Mouse (Mus musculus): ENCODE measurements around the gene Fkbp11. TPM values are rescaled to one million over a fixed set of nuclear protein-coding genes. Genes with fewer than 3 reads are reported as not detected.

The Fkbp11 gene
- polyA plus RNA-seq, 1 experiment from 2014 or later: 8.5 TPM

DNA sequence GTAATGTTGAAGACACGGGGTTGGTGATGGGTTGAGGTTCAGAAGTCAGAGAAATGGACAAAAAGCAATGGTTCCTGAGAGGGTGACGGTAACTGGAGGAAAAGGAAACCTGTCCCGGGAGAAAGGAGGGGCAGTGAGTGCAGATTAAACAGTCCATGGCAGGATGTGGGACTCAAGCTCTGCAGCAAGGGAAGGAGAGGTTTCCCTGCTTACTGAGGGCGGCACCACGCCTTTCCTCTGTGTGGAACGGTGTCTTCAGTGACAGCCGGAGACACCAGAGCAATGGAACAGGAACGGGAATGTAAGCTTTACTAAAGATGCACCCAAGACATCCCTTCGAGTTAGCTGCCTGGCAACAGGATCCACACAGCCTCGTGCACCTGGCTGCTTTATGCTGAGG is 8.5 kb upstream of the Fkbp11 start:
- Histone ChIP-seq H3K4me1 (peaks cover 5% of the 10 kb centered on the region; the same call in 1 of the 2 replicates), H3K4me3 (replicated peaks) (no peak overlapping the region), H3K9me3 (no peaks in the 10 kb centered on the region), H3K27me3 (no peaks in the 10 kb centered on the region), H3K9ac (no peak overlapping the region), H3K4me2 (no peak overlapping the region), H3K27ac (no peak overlapping the region), H3K36me3 (replicated peaks) (peaks cover 66% of the 10 kb centered on the region)
- WGBS: 90% methylated on average over 10 of the region's 10 CpGs
- ATAC-seq (ENCODE audit: low FRiP score): no peak

DNA sequence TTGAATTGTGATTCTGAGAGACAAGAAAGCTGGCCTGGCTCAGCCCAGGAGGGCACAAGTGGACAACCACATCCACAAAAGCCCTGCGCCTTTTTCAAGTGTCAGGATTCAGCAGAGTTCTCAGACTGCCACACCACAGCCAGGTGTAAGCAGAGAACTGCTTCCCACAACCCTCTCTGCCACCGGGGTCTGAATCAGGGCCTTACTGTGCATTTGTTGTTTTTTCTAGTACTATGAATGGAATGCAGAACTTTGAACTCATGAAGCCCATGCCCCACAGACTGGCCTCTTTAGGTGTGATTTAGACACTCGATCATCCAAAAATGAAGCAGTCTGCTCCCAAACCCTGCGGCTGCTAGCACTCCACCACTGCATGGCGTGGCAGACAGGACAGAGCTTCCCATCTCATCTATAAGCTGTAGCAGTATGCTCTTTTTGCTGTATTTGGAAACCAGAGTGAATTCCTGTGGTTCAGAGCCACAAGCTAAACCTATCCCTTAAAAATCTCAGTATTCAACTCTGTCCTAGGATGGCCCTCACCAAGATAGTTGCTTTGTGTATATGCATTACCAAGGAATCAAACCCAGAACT is 6.1 kb upstream of the Fkbp11 start:
- H3K4me2 ChIP-seq: no peak overlapping the region
- peaks cover 6% of the 10 kb centered on the region for H3K27me3 ChIP-seq
- 94% methylated on average over 5 of the region's 5 CpGs for WGBS
- peaks cover 5% of the 10 kb centered on the region; the same call in 1 of the 2 replicates for H3K4me1 ChIP-seq
- H3K36me3 ChIP-seq (replicated peaks): peaks cover 41% of the 10 kb centered on the region
- no peaks in the 10 kb centered on the region for H3K9me3 ChIP-seq
- no peak overlapping the region for H3K27ac ChIP-seq
- H3K4me3 ChIP-seq (replicated peaks): no peak overlapping the region
- ATAC-seq (ENCODE audit: low FRiP score): no peak
- no peak overlapping the region for H3K9ac ChIP-seq

- Histone ChIP-seq H3K4me1 (peaks cover 6% of the 10 kb centered on the region; the same call in 1 of the 2 replicates), H3K27ac (no peak overlapping the region), H3K4me3 (replicated peaks) (no peak overlapping the region), H3K9me3 (no peaks in the 10 kb centered on the region), H3K4me2 (no peak overlapping the region), H3K9ac (no peak overlapping the region), H3K27me3 (peaks cover 13% of the 10 kb centered on the region), H3K36me3 (replicated peaks) (peaks cover 34% of the 10 kb centered on the region)
- 81% methylated on average over 6 of the region's 6 CpGs for WGBS
- no peak for ATAC-seq (ENCODE audit: low FRiP score)
Measured at GRCm38 (mm10) chr15:98733370-98733769, 5.4 kb upstream of the Fkbp11 start.

GRCm38 (mm10) chr15:98732006-98732531 is 4.1 kb upstream of the Fkbp11 start:
- WGBS: 72% methylated on average over 8 of the region's 8 CpGs
- no peak overlapping the region for H3K4me2 ChIP-seq
- peaks cover 19% of the 10 kb centered on the region for H3K4me1 ChIP-seq
- ATAC-seq (ENCODE audit: low FRiP score): no peak
- no peak overlapping the region for H3K4me3 ChIP-seq (replicated peaks)
- peaks cover 15% of the 10 kb centered on the region for H3K27me3 ChIP-seq
- no peak overlapping the region for H3K9ac ChIP-seq
- no peak overlapping the region for H3K27ac ChIP-seq
- no peaks in the 10 kb centered on the region for H3K9me3 ChIP-seq
- H3K36me3 ChIP-seq (replicated peaks): peaks cover 22% of the 10 kb centered on the region

- no peak overlapping the region for H3K27ac ChIP-seq
Measured at GRCm38 (mm10) chr15:98730790-98731189, 2.8 kb upstream of the Fkbp11 start.

DNA sequence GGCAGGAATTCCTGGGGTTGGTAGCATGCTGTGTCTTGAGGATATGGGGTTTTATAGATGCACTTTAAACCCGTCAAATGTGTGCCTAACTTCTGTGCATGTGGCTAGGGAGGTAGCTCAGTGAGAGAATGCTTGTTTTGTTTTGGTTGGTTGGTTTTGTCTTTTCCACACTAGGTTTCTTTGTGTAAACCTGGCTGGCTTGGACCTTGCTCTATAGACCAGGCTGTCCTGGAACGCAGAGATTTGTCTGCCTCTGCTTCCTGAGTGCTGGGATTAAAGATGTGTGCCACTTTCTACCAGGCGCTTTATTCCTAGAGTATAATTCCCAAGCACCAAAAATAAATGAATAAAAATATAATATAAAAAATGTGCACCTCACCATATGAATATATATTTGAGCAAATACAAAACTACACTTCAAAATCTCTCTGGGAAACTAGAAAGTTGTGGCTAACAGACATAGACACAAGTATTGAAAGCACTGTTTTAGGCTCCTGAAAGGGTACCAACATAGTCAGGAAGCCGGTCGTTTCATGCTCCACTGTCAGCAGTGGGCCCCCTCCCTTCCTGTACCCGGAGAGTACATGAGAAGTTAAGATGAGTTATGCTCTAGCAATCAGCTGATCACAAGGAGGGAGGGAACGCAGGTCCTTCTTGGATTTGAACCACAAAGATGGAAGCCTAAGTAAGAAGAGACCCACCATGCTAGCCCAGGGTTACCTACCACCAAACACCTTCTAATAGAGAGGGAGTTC is 2.0 kb upstream of the Fkbp11 start:
- H3K9ac ChIP-seq: no peak overlapping the region
- no peak overlapping the region for H3K4me2 ChIP-seq
- no peak overlapping the region for H3K27ac ChIP-seq
- WGBS: 78% methylated on average over 7 of the region's 7 CpGs
- H3K9me3 ChIP-seq: no peaks in the 10 kb centered on the region
- H3K4me1 ChIP-seq: peaks cover 25% of the 10 kb centered on the region
- H3K4me3 ChIP-seq (replicated peaks): no peak overlapping the region
- H3K27me3 ChIP-seq: peaks cover 34% of the 10 kb centered on the region
- no peak for ATAC-seq (ENCODE audit: low FRiP score)
- H3K36me3 ChIP-seq (replicated peaks): peaks cover 2% of the 10 kb centered on the region; the same call in 1 of the 2 replicates

More at GRCm38 (mm10) chr15:98730790-98731189, 2.8 kb upstream of the Fkbp11 start:
- Histone ChIP-seq H3K27me3 (peaks cover 27% of the 10 kb centered on the region), H3K9ac (no peak overlapping the region), H3K9me3 (no peaks in the 10 kb centered on the region), H3K4me1 (peaks cover 25% of the 10 kb centered on the region), H3K4me2 (no peak overlapping the region), H3K36me3 (replicated peaks) (peaks cover 10% of the 10 kb centered on the region), H3K4me3 (replicated peaks) (no peak overlapping the region)
- WGBS: 88% methylated on average over 6 of the region's 6 CpGs
- no peak for ATAC-seq (ENCODE audit: low FRiP score)

GRCm38 (mm10) chr15:98728366-98728765 is 368 bp upstream of the Fkbp11 start:
- 40% methylated on average over 9 of the region's 9 CpGs for WGBS
- no peak overlapping the region for H3K27ac ChIP-seq
- H3K36me3 ChIP-seq (replicated peaks): no peaks in the 10 kb centered on the region
- no peak for ATAC-seq (ENCODE audit: low FRiP score)
- H3K4me3 ChIP-seq (replicated peaks): peak overlapping the region; percentile 43; the same call in 1 of the 2 replicates
- H3K9ac ChIP-seq: no peak overlapping the region
- no peaks in the 10 kb centered on the region for H3K9me3 ChIP-seq
- H3K27me3 ChIP-seq: peaks cover 50% of the 10 kb centered on the region
- H3K4me2 ChIP-seq: peak overlapping the region; percentile 84
- peaks cover 33% of the 10 kb centered on the region for H3K4me1 ChIP-seq

- 48% methylated on average over 7 of the region's 7 CpGs for WGBS
- H3K4me3 ChIP-seq (replicated peaks): peak overlapping the region; percentile 43; the same call in 1 of the 2 replicates
- ATAC-seq (ENCODE audit: low FRiP score): no peak
- peaks cover 47% of the 10 kb centered on the region for H3K4me1 ChIP-seq
- H3K9me3 ChIP-seq: no peaks in the 10 kb centered on the region
- no peaks in the 10 kb centered on the region for H3K36me3 ChIP-seq (replicated peaks)
- H3K27me3 ChIP-seq: peaks cover 60% of the 10 kb centered on the region
- no peak overlapping the region for H3K27ac ChIP-seq
- H3K9ac ChIP-seq: no peak overlapping the region
- peak overlapping the region; percentile 84 for H3K4me2 ChIP-seq
Measured at GRCm38 (mm10) chr15:98726746-98727145, 1.3 kb downstream of the Fkbp11 start.

GRCm38 (mm10) chr15:98726079-98726478 is 1.9 kb downstream of the Fkbp11 start:
- H3K27me3 ChIP-seq: peaks cover 66% of the 10 kb centered on the region
- 79% methylated on average over 4 of the region's 4 CpGs for WGBS
- H3K9me3 ChIP-seq: no peaks in the 10 kb centered on the region
- no peaks in the 10 kb centered on the region for H3K36me3 ChIP-seq (replicated peaks)
- no peak overlapping the region for H3K9ac ChIP-seq
- no peak for ATAC-seq (ENCODE audit: low FRiP score)
- no peak overlapping the region for H3K4me3 ChIP-seq (replicated peaks)
- H3K4me1 ChIP-seq: peaks cover 51% of the 10 kb centered on the region
- no peak overlapping the region for H3K27ac ChIP-seq
- no peak overlapping the region for H3K4me2 ChIP-seq

GRCm38 (mm10) chr15:98724441-98724840 is 3.6 kb downstream of the Fkbp11 start:
- Histone ChIP-seq H3K4me2 (no peak overlapping the region; the same call in 1 of the 2 replicates), H3K4me3 (replicated peaks) (no peak overlapping the region), H3K27ac (no peak overlapping the region), H3K27me3 (peaks cover 70% of the 10 kb centered on the region), H3K9ac (no peak overlapping the region), H3K4me1 (peaks cover 51% of the 10 kb centered on the region), H3K36me3 (replicated peaks) (no peaks in the 10 kb centered on the region), H3K9me3 (no peaks in the 10 kb centered on the region)
- WGBS: 38% methylated on average over 19 of the region's 19 CpGs
- ATAC-seq (ENCODE audit: low FRiP score): no peak

DNA sequence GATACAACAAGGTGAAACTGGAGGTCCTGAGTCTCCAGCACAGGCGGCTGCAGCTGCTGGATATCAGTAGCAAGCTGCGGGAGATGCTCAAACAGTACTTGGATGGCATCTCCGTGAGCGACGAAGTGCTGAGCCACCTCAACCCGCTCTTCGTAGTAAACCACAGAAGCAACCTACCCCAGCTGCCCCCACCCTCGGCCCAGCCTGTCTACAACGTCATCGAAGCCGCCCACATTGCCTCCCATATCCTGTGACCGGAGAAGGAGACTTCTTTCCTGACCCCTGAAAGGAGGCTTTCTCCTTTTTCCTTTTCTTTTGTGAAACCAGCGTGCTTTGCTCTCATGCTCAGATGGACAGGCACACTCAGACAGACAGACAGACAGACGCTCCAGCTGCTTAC is 5.1 kb downstream of the Fkbp11 start:
- Histone ChIP-seq H3K9ac (no peak overlapping the region), H3K4me1 (peaks cover 45% of the 10 kb centered on the region), H3K4me3 (replicated peaks) (no peak overlapping the region), H3K9me3 (no peaks in the 10 kb centered on the region), H3K27ac (0 out of 2 replicates have a peak overlapping the region, but pooled peaks have one; percentile 54), H3K36me3 (replicated peaks) (no peaks in the 10 kb centered on the region), H3K27me3 (peaks cover 58% of the 10 kb centered on the region), H3K4me2 (no peak overlapping the region)
- 68% methylated on average over 14 of the region's 14 CpGs for WGBS
- no peak; the same call in 1 of the 2 replicates for ATAC-seq (ENCODE audit: low FRiP score)

- 55% methylated on average over 8 of the region's 8 CpGs for WGBS
- ATAC-seq (ENCODE audit: low FRiP score): no peak
- no peaks in the 10 kb centered on the region for H3K9me3 ChIP-seq
- H3K27ac ChIP-seq: peak overlapping the region; percentile 54; the same call in 1 of the 2 replicates
- no peaks in the 10 kb centered on the region for H3K36me3 ChIP-seq (replicated peaks)
- no peak overlapping the region for H3K4me3 ChIP-seq (replicated peaks)
- peaks cover 39% of the 10 kb centered on the region for H3K4me1 ChIP-seq
- H3K4me2 ChIP-seq: no peak overlapping the region
- H3K9ac ChIP-seq: no peak overlapping the region
- H3K27me3 ChIP-seq: peaks cover 58% of the 10 kb centered on the region
Measured at GRCm38 (mm10) chr15:98722191-98722590, 5.8 kb downstream of the Fkbp11 start.
